Mouse (Mus musculus) intestine, postnatal 0 days (tissue): Measurements from ENCODE around the gene Gm17657. TPM values are rescaled to one million over a fixed set of nuclear protein-coding genes. Genes with fewer than 3 reads are reported as not detected.

Source experiments
- ATAC-seq: fragments of 200-750 bp; cut with Nextera tagmentation; 2 replicates; pipeline ENCODE4 v1.8.0; 2017; ENCODE audit warnings: mild to moderate bottlenecking, moderate TSS enrichment, moderate library complexity
- H3K27ac ChIP-seq: fragments of 300-500 bp; sonication (generic); 2 replicates; pipeline ENCODE4 v1.5.1; 2014; ENCODE audit warnings: mild to moderate bottlenecking, low read depth, low read length, moderate library complexity
- H3K27me3 ChIP-seq: fragments of 300-500 bp; sonication (generic); replicated peaks from 2 replicates; pipeline ENCODE4 v1.6.1; 2014; ENCODE audit warnings: low read length, mixed read lengths; ENCODE audit not compliant: control insufficient read depth, insufficient read depth
- H3K36me3 ChIP-seq: fragments of 300-500 bp; sonication (generic); 2 replicates; pipeline ENCODE4 v1.6.1; 2014; ENCODE audit warnings: mild to moderate bottlenecking, moderate library complexity; ENCODE audit not compliant: control insufficient read depth, insufficient read depth
- H3K4me1 ChIP-seq: fragments of 300-500 bp; sonication (generic); replicated peaks from 2 replicates; pipeline ENCODE4 v1.6.1; 2014; ENCODE audit warnings: antibody characterized with exemption, low read length, mixed read lengths; ENCODE audit not compliant: control insufficient read depth, insufficient read depth
- H3K4me2 ChIP-seq: fragments of 300-500 bp; sonication (generic); replicated peaks from 2 replicates; pipeline ENCODE4 v1.6.1; 2014; ENCODE audit warnings: low read depth, mild to moderate bottlenecking, moderate library complexity
- H3K4me3 ChIP-seq: fragments of 300-500 bp; sonication (generic); 2 replicates; pipeline ENCODE4 v1.5.1; 2014; ENCODE audit warnings: low read depth, low read length
- H3K9ac ChIP-seq: fragments of 300-500 bp; sonication (generic); 2 replicates; pipeline ENCODE4 v1.6.1; 2014; ENCODE audit warnings: mild to moderate bottlenecking, low read depth, low read length
- H3K9me3 ChIP-seq: fragments of 300-500 bp; sonication (generic); 2 replicates; pipeline ENCODE4 v1.6.1; 2016; ENCODE audit warnings: mixed run types; ENCODE audit not compliant: control insufficient read depth
- CTCF ChIP-seq: sonication (generic); IDR thresholded peaks from 2 replicates; pipeline ENCODE4 v1.5.1; 2016; ENCODE audit warnings: low read depth, mild to moderate bottlenecking, control low read depth, antibody characterized with exemption, moderate library complexity
- WGBS: fragments of 180-500 bp; shearing (Covaris S2); extraction: QIAGEN DNeasy Blood & Tissue Kit; methylation state at CpG from one replicate; pipeline ENCODE4 v1.1.7; 2014; 5-methylcytosine and 5-hydroxymethylcytosine counted together
- polyA plus RNA-seq: library from polyadenylated mRNA; unstranded; fragments of >200 nt; fragmentation: Nextera tagmentation; extraction: Ambion mirVana; gene quantifications from 2 replicates; pipeline ENCODE4 v1.2.1, GENCODE M21; 2015

The Gm17657 gene
- polyA plus RNA-seq, 1 experiment from 2014 or later: not detected

DNA sequence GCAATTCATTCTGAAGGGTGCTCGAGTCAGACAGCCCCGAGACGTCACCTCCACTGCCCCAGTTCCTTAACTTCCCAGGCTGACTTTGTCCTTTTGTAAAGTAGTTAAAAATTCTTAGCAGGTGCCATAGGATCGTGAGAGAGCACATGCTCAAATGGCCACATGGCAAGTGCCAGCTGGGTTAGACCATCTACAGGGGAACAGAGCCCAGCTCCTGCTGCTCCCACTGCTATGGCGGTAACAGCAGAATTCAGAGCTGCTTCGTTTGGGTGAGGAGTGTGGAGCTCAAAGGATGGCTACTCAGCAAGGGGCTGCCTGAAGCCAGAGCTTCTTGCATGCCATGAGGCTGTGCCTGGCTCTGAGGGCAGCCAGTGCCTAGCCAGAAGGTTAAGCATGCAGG is 20.4 kb upstream of the Gm17657 start:
- no peaks in the 10 kb centered on the region for H3K27me3 ChIP-seq
- ATAC-seq: no peak
- H3K4me1 ChIP-seq: no peaks in the 10 kb centered on the region
- no peak overlapping the region for H3K9ac ChIP-seq
- TF ChIP-seq CTCF: no peak
- no peak overlapping the region for H3K4me2 ChIP-seq
- WGBS: 92% methylated on average over 6 of the region's 6 CpGs
- H3K9me3 ChIP-seq: no peaks in the 10 kb centered on the region
- H3K4me3 ChIP-seq: no peak overlapping the region
- peaks cover 62% of the 10 kb centered on the region for H3K36me3 ChIP-seq
- H3K27ac ChIP-seq: no peak overlapping the region

DNA sequence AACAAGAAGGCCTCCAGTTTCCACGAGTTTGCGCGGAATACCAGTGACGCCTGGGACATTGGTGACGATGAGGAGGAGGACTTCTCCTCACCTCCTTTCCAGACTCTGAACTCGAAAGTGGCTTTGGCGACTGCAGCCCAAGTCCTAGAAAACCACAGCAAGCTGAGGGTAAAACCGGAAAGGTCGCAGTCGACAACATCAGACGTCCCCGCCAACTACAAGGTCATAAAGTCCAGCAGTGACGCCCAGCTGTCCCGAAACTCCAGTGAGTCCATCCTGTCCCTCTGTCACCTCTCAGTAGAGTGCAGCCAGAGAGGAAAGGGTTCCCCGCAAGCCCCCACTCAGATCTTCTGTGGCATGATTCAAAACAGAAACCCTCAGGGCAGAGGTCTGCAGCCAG is 19.0 kb upstream of the Gm17657 start:
- Histone ChIP-seq H3K9ac (no peak overlapping the region), H3K4me2 (no peak overlapping the region), H3K27me3 (no peaks in the 10 kb centered on the region), H3K4me1 (no peaks in the 10 kb centered on the region), H3K9me3 (no peaks in the 10 kb centered on the region), H3K27ac (no peak overlapping the region), H3K4me3 (no peak overlapping the region), H3K36me3 (peaks cover 66% of the 10 kb centered on the region)
- TF ChIP-seq CTCF: no peak
- WGBS: 89% methylated on average over 15 of the region's 15 CpGs
- no peak for ATAC-seq

DNA sequence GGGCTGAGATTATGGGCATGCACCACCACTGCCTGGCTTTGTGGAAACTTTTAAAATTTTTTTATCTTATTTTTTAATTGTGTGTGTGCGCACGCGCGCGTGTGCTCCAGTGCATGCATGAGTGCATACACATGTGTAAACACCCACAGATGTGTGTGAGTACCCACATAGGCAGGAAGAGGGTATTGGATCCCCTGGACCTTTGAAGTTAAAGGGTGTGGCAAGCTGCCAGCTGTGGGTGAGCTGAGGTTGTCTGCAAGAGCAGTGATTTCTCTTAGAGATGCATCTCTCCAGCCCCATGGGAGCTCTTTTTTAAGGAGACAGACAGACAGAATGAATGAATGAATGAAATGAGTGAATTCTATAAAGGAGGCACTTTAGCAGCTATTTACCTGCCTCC is 16.1 kb upstream of the Gm17657 start:
- Histone ChIP-seq H3K4me2 (no peak overlapping the region), H3K27ac (no peak overlapping the region), H3K27me3 (no peaks in the 10 kb centered on the region), H3K9me3 (no peaks in the 10 kb centered on the region), H3K9ac (no peak overlapping the region), H3K36me3 (peaks cover 37% of the 10 kb centered on the region), H3K4me1 (no peaks in the 10 kb centered on the region), H3K4me3 (no peak overlapping the region)
- no peak for ATAC-seq
- 93% methylated on average over 5 of the region's 5 CpGs for WGBS
- no peak for TF ChIP-seq CTCF

DNA sequence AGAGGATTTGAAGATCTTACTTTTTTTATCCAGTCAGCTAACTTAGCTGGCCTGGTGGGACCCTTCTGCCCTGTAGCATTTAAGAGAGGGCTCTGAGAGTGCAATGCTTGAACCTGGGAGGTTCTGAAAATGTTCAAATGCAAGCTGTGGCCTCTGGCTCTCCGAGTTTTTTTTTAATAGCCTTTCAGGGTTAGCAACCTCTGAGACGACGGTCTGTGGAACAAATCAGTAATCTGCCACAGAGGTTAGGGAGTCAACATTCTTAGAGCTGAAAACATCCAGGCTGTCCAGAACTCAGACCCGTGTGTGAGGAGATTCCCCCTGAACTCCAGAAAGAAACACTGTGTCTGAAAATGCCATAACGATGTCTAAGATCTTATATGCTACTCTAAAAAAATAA is 9.0 kb upstream of the Gm17657 start:
- no peak overlapping the region for H3K4me3 ChIP-seq
- H3K4me2 ChIP-seq: no peak overlapping the region
- no peaks in the 10 kb centered on the region for H3K36me3 ChIP-seq
- H3K27ac ChIP-seq: no peak overlapping the region
- H3K27me3 ChIP-seq: no peaks in the 10 kb centered on the region
- no peaks in the 10 kb centered on the region for H3K9me3 ChIP-seq
- H3K9ac ChIP-seq: no peak overlapping the region
- no peak for ATAC-seq
- no peak for TF ChIP-seq CTCF
- 78% methylated on average over 5 of the region's 5 CpGs for WGBS
- no peaks in the 10 kb centered on the region; the same call in 1 of the 2 replicates for H3K4me1 ChIP-seq

DNA sequence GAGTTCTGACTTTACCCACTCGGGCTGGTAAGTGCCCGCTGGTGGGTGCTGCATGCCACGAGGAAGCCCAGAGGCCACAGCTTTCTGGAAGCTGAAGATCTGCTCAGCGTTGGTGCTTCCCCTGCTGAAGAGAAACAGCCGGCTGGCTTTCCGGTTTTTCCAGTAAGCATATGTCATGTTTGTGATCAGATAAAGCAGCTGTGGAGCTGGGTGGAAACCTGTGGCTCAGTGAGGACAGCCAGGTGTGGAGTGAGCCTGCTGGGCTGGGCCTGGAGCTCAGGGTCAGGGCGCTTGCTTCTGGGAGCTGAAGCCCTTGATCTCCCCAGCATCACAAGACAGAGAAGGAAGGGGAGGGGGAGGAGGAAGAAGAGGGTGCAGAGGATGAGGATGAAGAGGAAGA is 7.5 kb upstream of the Gm17657 start:
- H3K27ac ChIP-seq: peak overlapping the region; percentile 21; the same call in 1 of the 2 replicates

DNA sequence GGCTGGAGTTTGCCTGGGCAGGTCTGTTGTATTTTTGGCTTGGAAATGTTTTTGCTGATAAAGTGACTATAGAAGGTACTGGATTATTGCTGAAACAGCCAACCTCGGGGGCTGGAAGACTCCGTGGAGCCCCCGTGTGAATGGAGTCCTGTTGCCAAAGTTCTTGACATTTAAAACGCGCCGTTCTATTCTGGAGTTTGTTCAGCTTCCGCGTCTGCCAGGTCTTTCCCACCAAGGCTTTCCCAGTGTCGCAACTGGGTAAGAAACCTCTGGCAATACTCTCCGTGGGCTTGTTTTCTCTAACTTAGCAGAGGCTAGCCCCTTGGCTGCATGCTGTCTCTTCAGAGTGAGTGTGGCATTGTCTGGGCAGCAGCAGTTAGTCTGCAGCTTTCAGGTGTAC is 7.0 kb upstream of the Gm17657 start:
- no peak overlapping the region for H3K4me3 ChIP-seq
- H3K36me3 ChIP-seq: no peaks in the 10 kb centered on the region
- no peak for ATAC-seq
- H3K4me2 ChIP-seq: no peak overlapping the region
- H3K4me1 ChIP-seq: peaks cover 5% of the 10 kb centered on the region; the same call in 1 of the 2 replicates
- no peaks in the 10 kb centered on the region for H3K9me3 ChIP-seq
- 0 out of 2 replicates have a peak overlapping the region, but pooled peaks have one; percentile 3 for H3K9ac ChIP-seq
- WGBS: 70% methylated on average over 10 of the region's 10 CpGs
- peak overlapping the region; percentile 21; the same call in 1 of the 2 replicates for H3K27ac ChIP-seq
- no peaks in the 10 kb centered on the region for H3K27me3 ChIP-seq
- TF ChIP-seq CTCF: no peak

More for the DNA sequence above, 7.5 kb upstream of the Gm17657 start:
- no peaks in the 10 kb centered on the region for H3K9me3 ChIP-seq
- 30% methylated on average over 7 of the region's 7 CpGs for WGBS
- peak; percentile 71 for ATAC-seq
- H3K4me1 ChIP-seq: peaks cover 3% of the 10 kb centered on the region; the same call in 1 of the 2 replicates
- H3K36me3 ChIP-seq: no peaks in the 10 kb centered on the region
- H3K4me3 ChIP-seq: no peak overlapping the region
- H3K4me2 ChIP-seq: no peak overlapping the region
- H3K9ac ChIP-seq: 0 out of 2 replicates have a peak overlapping the region, but pooled peaks have one; percentile 3
- H3K27me3 ChIP-seq: no peaks in the 10 kb centered on the region
- TF ChIP-seq CTCF: no peak

DNA sequence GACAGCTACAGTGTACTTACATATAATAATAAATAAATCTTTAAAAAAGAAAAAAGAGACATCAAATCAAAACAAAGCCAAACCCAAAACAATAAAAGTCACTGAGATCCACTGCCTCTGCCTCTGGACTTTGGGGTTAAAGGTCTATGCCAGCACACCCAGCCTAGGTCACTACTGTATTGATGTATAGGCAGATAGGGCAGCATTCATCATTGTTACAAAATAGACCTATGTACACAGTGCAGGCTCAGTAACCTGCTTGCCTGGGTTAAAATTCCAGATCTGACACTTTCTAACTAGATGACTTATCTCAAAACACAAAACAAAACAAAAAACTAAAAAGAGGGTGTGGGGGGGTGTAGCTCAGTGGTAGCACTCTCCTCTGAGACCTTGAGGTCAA is 4.7 kb upstream of the Gm17657 start:
- ATAC-seq: no peak
- Histone ChIP-seq H3K9ac (no peak overlapping the region), H3K36me3 (no peaks in the 10 kb centered on the region), H3K27me3 (no peaks in the 10 kb centered on the region), H3K4me2 (no peak overlapping the region), H3K4me1 (peaks cover 13% of the 10 kb centered on the region), H3K4me3 (no peak overlapping the region), H3K9me3 (no peaks in the 10 kb centered on the region), H3K27ac (no peak overlapping the region)
- no peak for TF ChIP-seq CTCF
